Mouse (Mus musculus): ENCODE results near the gene 2010300C02Rik. TPM values are rescaled to one million over a fixed set of nuclear protein-coding genes. Genes with fewer than 3 reads are reported as not detected.

The 2010300C02Rik gene
- total and polyA plus RNA-seq, 2 experiments from 2014 or later, result 5.3 to 10.0 TPM

DNA sequence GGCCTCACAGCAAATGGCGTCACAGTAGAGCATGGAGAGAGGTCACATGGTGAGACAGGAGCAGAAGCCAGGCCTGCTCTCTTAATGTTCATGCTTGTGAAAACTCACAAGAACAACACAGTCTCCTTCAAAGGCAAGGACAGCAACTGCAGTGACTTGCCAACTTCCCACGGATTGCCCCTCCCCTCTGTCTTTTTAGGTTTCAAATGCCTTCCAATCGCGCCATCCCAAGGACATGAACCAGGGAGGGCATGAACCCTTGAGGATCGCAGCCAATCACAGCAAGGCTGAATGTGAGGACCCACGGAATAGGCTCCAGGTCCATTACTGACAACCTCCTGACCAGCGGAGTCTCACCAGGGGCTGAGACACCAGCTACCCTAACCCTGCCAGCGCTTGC is 31.5 kb downstream of the 2010300C02Rik start:
- no peak for TF ChIP-seq CTCF (IDR thresholded peaks at IDR 0.05; ENCODE audit: low read depth)
- Histone ChIP-seq H3K27me3 (ENCODE audit: insufficient read depth, low read length) (no peaks in the 10 kb centered on the region), H3K36me3 (ENCODE audit: insufficient read depth, low read length) (no peaks in the 10 kb centered on the region), H3K9ac (replicated peaks; ENCODE audit: low read length) (no peak overlapping the region), H3K9me3 (ENCODE audit: low read length) (no peaks in the 10 kb centered on the region), H3K4me2 (ENCODE audit: low read depth, low read length) (no peak overlapping the region), H3K4me3 (ENCODE audit: low read length) (no peak overlapping the region), H3K27ac (no peak overlapping the region), H3K4me1 (ENCODE audit: insufficient read depth, low read length) (peaks cover 6% of the 10 kb centered on the region; the same call in 1 of the 2 replicates)
- 43% methylated on average over 8 of the region's 8 CpGs for WGBS
- no peak for DNase-seq (ENCODE audit: low spot score)
- 0 out of 2 replicates have a peak, but pooled peaks have one; percentile 12 for ATAC-seq

DNA sequence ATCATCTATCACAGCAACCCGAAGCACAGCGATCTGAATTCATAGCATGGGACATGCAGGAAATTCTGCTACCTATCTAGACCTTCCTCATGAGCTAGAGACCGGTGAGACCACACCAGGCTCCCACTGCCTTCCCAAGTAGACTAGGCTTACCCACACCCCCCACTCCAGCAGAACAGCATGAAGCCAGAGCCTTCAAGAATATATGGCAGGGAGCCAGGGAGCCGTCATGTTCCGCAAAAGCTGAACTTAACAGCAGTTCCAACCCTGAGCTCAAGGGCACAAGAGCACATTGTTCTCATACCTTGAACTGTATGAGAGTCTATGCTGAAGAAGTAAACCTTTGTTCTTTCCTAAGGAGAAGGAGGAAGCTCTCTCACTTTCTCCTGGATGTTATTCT is 32.4 kb downstream of the 2010300C02Rik start:
- Histone ChIP-seq H3K27me3 (ENCODE audit: insufficient read depth, low read length) (no peaks in the 10 kb centered on the region), H3K9ac (replicated peaks; ENCODE audit: low read length) (no peak overlapping the region), H3K4me1 (ENCODE audit: insufficient read depth, low read length) (peaks cover 6% of the 10 kb centered on the region; the same call in 1 of the 2 replicates), H3K27ac (0 out of 2 replicates have a peak overlapping the region, but pooled peaks have one; percentile 5), H3K4me2 (ENCODE audit: low read depth, low read length) (peak overlapping the region; percentile 40), H3K36me3 (ENCODE audit: insufficient read depth, low read length) (no peaks in the 10 kb centered on the region), H3K4me3 (ENCODE audit: low read length) (no peak overlapping the region; the same call in 1 of the 2 replicates), H3K9me3 (ENCODE audit: low read length) (no peaks in the 10 kb centered on the region)
- DNase-seq (ENCODE audit: low spot score) (peak; percentile 58), ATAC-seq (peak; percentile 61)
- no peak for TF ChIP-seq CTCF (IDR thresholded peaks at IDR 0.05; ENCODE audit: low read depth)
- WGBS, result 35% methylated on average over 5 of the region's 5 CpGs

DNA sequence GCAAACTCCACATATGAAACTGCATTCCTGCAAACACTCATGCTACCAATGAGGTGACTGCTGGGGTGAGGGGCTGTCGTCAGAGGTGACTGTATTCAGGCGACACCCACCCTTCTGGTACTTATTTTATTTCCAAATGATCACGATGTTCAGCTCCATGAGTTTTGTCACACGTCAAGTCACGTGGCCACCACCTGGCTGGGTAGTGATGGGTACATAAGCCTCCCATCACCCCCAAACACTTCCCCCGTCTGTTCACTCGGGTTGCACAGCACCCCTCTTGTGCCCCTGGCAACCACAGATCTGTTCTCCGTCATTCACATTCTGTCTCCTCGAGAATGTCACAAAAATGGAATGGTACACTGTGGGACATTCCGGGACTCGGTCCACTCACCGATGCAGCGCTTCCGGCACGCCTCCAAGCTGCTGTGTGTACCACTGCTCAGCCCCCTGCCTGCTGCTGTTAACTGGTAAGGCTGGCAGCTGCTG is 32.9 kb downstream of the 2010300C02Rik start:
- Histone ChIP-seq H3K9me3 (ENCODE audit: low read length) (no peaks in the 10 kb centered on the region), H3K4me2 (ENCODE audit: low read depth, low read length) (peak overlapping the region; percentile 40), H3K36me3 (ENCODE audit: insufficient read depth, low read length) (no peaks in the 10 kb centered on the region), H3K9ac (replicated peaks; ENCODE audit: low read length) (no peak overlapping the region), H3K4me1 (ENCODE audit: insufficient read depth, low read length) (peaks cover 6% of the 10 kb centered on the region; the same call in 1 of the 2 replicates), H3K4me3 (ENCODE audit: low read length) (no peak overlapping the region; the same call in 1 of the 2 replicates), H3K27ac (no peak overlapping the region), H3K27me3 (ENCODE audit: insufficient read depth, low read length) (no peaks in the 10 kb centered on the region)
- TF ChIP-seq CTCF (IDR thresholded peaks at IDR 0.05; ENCODE audit: low read depth), result no peak
- 52% methylated on average over 15 of the region's 15 CpGs for WGBS
- peak; percentile 24 for DNase-seq (ENCODE audit: low spot score)
- peak; percentile 73 for ATAC-seq

DNA sequence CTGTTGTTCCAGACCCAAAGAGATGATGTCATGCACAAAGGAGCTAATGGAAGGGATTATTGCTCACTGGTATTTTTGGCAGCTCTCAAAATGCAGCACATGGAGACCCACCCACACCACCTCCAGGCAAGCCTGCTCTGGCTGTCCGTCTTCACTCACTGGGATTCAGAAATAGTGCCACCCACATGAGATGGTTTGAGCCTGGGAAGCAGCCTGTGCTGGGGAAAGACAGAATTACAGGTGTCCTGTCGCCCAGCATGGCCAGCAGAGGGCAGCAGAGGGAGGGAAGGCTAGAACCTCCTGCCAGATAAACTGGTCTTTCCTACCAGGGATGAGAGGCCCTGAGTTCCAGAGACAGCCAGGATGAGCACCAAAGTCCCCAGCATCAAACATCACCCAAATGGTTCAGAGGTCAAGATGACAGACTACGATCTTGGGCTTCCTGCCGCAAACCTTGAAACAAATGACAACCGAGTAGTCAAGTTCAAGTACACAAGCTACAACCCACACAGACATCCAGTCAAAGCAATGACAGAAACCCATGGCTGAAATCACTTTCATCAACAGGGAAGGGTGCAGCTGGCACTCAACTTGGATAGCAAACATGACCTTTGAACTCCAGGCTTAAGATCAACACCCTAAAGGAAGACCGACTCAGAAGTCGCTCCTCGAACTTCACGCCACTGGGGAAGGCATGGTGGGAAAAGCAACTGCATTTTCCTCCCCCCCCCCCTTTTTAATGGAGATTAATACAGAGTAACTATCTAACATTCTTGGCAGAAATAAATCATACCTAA is 41.4 kb downstream of the 2010300C02Rik start:
- Histone ChIP-seq H3K27me3 (ENCODE audit: insufficient read depth, low read length) (no peaks in the 10 kb centered on the region), H3K4me2 (ENCODE audit: low read depth, low read length) (no peak overlapping the region), H3K9ac (replicated peaks; ENCODE audit: low read length) (no peak overlapping the region), H3K9me3 (ENCODE audit: low read length) (no peaks in the 10 kb centered on the region), H3K4me1 (ENCODE audit: insufficient read depth, low read length) (no peaks in the 10 kb centered on the region), H3K36me3 (ENCODE audit: insufficient read depth, low read length) (no peaks in the 10 kb centered on the region), H3K27ac (no peak overlapping the region), H3K4me3 (ENCODE audit: low read length) (no peak overlapping the region)
- WGBS, result 73% methylated on average over 9 of the region's 9 CpGs
- DNase-seq (ENCODE audit: low spot score), result peak; percentile 79
- peak; percentile 45 for ATAC-seq
- TF ChIP-seq CTCF (IDR thresholded peaks at IDR 0.05; ENCODE audit: low read depth), result peak; percentile 92

DNA sequence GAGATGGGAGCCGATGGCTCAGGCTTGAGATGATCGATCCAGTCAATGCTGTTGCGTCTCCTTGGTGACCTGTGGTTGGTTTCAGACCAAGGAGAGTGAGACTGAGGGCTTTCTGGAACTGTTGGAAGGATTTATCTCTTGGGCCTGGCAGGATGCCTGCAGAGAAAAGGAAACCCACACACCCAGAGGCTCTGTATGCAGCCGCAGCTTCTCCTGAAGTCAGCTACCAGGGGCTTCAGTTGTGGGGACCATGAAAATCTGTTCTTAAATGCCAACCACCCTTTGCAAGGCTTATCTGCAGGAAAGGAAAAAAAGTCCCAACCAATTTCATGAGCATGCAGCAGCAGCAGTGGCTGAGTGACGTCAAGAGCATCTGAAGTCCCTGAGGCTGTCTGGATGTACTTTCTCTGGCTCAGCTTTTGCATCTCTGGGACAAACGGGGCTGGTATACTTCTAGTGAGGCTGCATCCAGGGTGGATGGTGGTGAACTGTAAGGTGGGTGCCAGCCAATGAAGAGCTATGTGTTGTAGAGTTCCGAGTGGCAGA is 42.8 kb downstream of the 2010300C02Rik start:
- Histone ChIP-seq H3K4me3 (ENCODE audit: low read length) (no peak overlapping the region), H3K4me1 (ENCODE audit: insufficient read depth, low read length) (no peaks in the 10 kb centered on the region), H3K9me3 (ENCODE audit: low read length) (no peaks in the 10 kb centered on the region), H3K9ac (replicated peaks; ENCODE audit: low read length) (no peak overlapping the region), H3K27ac (no peak overlapping the region), H3K36me3 (ENCODE audit: insufficient read depth, low read length) (no peaks in the 10 kb centered on the region), H3K4me2 (ENCODE audit: low read depth, low read length) (no peak overlapping the region), H3K27me3 (ENCODE audit: insufficient read depth, low read length) (no peaks in the 10 kb centered on the region)
- no peak for DNase-seq (ENCODE audit: low spot score)
- no peak for TF ChIP-seq CTCF (IDR thresholded peaks at IDR 0.05; ENCODE audit: low read depth)
- no peak for ATAC-seq
- 76% methylated on average over 7 of the region's 7 CpGs for WGBS

DNA sequence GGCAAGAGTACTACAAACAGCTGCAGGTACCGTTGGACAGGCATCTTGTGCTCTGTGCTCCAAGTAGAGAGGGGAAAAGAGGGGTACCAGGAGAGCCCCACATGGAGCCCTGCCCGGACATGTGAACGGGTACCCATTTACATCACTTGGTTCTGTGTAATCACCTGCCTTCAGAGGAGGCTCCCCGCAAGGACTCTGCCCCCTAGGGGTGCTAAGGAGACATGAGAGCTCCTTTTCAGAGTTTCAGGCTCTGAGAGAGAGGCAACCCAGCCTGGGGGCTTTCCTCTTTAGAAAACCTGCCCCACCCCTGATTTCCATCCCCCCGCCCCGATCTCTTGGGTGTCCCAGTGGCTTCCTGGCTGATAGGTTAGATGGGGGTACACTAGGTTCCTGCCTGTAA is 44.4 kb downstream of the 2010300C02Rik start:
- ATAC-seq (no peak), DNase-seq (ENCODE audit: low spot score) (no peak)
- no peaks in the 10 kb centered on the region for H3K4me1 ChIP-seq (ENCODE audit: insufficient read depth, low read length)
- no peak for TF ChIP-seq CTCF (IDR thresholded peaks at IDR 0.05; ENCODE audit: low read depth)
- no peaks in the 10 kb centered on the region for H3K36me3 ChIP-seq (ENCODE audit: insufficient read depth, low read length)
- no peaks in the 10 kb centered on the region for H3K27me3 ChIP-seq (ENCODE audit: insufficient read depth, low read length)
- H3K27ac ChIP-seq, result no peak overlapping the region
- H3K4me2 ChIP-seq (ENCODE audit: low read depth, low read length), result no peak overlapping the region
- WGBS, result 59% methylated on average over 6 of the region's 6 CpGs
- H3K9ac ChIP-seq (replicated peaks; ENCODE audit: low read length), result no peak overlapping the region
- H3K9me3 ChIP-seq (ENCODE audit: low read length), result no peaks in the 10 kb centered on the region
- H3K4me3 ChIP-seq (ENCODE audit: low read length), result no peak overlapping the region

Data from hindbrain, postnatal 0 days (tissue).